Mouse (Mus musculus): ENCODE results near the gene Exosc2.

Exosc2 gene

GRCm38 (mm10) chr2:31670551-31671035 is at the start of gene Exosc2:
Exosc2 (plus strand) TSS chr2:31670715.
- peak; percentile 96 for DNase-seq (ENCODE audit: low read depth, low spot score)

DNA sequence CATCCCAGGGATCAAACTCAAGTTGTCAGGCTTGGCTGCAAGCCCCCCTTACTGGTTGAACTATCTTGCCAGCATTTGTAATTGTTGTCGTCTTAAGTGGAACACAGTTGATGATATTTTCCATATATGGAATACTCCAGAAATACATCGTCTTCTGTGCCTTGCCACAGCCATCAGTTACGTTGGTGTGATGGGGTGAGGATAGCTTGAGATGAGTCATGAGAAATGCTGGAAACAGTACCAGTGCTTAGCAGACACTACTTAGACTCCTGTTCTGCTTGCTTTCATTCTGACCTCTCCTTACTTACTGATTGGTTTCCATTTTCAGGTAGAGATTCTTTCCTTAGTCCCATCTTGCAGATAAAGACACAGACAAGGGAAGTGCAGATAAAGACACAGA is 37.0 kb upstream of the Exosc2 start:
- no peak for DNase-seq (ENCODE audit: low read depth, low spot score)

- DNase-seq (ENCODE audit: low read depth, low spot score) = no peak
Measured at GRCm38 (mm10) chr2:31635281-31636137, 35.0 kb upstream of the Exosc2 start.

DNA sequence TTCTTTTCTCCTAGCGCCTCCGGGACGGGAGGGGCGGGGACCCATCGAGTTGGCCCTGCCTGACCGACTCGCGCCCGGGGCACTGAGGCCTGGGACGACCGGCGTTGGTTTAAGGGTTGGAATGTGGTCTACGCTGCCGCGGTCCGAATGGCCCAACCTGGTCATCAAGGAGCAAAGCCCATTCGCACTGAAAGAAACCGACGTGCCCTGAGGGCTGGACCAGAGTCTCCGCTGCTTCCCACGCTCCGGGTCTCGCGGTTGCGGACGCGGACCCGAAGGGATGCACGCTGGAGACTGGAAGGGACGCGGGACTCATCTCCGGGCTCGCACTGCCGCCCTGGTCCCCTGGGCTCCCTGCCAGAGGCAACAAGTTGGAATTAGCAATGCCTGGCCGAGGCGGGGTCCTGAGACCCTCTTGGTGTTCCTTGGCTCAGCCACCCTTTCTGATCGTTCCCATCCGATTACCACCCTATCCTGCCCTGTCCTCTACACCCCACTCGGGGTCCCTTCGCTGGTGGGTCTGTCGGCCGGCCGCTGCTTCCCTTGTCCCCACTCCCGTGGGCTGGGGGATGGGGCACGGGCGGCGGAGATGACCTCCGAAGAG is 34.3 kb upstream of the Exosc2 start:
- DNase-seq (ENCODE audit: low read depth, low spot score) = no peak

DNA sequence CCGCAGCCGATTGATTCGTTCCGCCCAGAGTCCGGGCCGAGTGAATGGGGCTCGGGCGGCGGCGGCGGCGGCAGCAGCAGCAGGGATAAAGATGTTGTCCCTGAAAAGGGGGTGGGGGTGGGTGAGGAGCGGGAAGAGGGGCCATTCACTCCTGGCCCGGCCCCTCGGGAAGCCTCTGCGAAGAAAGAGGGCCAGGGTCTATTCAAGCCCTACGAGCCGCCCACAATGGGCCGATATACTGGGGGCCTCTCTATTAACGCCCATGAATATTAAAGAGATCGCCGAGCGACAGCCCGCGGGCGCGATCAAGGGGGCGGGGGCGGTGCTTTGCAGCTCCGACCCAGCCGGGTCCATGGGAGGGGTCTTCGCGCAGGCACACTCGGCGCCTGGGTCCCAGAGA is 33.8 kb upstream of the Exosc2 start:
- DNase-seq (ENCODE audit: low read depth, low spot score) = no peak

DNA sequence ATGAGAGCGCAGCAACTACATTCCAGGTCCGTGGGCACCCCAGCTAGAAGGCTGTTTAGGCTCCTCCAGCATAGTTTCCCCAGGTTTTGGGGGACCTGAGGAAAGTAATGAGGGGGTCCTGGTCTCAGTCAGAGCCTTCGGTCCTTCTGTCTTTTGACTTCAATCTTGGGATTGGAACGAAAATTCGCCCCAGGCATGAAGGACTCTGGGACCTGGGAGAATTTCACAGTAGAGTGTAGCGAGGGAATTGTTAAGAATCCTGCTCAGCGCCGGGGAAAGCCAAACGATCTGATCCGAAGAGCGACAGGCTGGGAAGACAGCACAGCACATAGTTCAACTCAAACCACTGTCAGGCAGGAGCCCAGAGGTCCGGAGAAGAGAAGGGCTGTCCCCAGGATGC is 33.2 kb upstream of the Exosc2 start:
- no peak for DNase-seq (ENCODE audit: low read depth, low spot score)

DNA sequence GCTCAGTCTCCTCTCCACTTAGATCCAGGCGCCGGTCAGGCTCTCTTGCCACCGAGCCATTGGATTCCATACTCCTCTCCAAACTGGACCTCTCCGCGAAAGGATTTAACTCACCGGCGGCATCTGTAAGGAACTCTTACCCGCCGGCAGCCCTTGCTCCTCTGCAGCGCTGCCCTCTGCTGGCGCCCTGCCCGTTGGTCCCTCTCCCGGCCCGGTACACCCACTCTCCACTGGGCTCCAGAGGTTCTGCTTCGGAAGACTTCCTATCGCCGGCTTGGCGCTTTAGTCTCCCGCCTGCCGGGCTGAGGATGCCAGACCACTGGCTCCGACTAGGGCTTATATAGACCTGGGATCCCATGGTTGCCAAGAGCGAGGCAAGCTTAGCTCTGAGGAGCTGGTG is 32.7 kb upstream of the Exosc2 start:
- no peak for DNase-seq (ENCODE audit: low read depth, low spot score)

DNA sequence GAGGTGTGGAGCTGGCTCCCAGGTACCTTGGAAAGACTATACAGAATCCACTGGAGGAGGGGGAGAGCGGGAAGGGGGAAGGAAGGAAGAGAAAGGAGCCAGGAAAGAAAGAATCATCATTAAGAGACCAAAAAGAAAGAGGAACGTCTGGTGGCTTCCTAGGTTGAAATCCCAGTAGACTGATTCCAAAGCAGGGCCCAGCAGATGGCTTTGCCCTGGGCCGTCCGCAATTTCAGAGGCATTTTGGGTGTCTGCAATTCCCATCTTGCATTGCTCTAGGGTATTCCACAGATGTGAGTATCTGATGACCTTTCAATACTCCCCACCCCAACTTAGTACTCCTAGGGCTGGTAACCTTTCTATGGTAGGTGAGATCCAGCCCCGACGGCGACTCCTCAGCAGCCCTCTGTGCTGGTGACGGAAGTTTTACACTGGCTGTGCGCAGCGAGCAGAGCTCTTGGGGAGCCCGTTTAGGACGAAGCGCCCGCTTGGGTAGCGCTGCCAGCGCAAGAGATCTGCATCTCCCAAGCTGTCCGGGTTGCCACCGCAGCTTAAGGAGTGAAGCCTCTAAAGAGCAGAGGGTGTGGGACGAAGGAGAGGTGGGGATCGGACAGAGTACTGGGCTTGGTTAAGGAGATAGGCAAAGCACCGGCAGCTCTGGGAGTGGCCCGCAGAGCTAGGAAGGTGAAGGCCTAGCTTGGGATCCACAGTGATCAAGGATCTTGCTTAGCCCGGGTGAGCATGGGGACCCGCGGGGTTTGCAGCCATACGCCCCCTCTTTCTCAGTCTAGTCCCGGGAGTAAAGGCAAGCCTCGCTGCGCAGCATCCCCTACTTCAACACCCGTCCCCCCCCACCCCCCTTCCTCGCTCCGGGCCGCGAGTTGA is 31.7 kb upstream of the Exosc2 start:
- DNase-seq (ENCODE audit: low read depth, low spot score) = no peak

GRCm38 (mm10) chr2:31639466-31639760 is 31.1 kb upstream of the Exosc2 start:
- no peak for DNase-seq (ENCODE audit: low read depth, low spot score)

DNA sequence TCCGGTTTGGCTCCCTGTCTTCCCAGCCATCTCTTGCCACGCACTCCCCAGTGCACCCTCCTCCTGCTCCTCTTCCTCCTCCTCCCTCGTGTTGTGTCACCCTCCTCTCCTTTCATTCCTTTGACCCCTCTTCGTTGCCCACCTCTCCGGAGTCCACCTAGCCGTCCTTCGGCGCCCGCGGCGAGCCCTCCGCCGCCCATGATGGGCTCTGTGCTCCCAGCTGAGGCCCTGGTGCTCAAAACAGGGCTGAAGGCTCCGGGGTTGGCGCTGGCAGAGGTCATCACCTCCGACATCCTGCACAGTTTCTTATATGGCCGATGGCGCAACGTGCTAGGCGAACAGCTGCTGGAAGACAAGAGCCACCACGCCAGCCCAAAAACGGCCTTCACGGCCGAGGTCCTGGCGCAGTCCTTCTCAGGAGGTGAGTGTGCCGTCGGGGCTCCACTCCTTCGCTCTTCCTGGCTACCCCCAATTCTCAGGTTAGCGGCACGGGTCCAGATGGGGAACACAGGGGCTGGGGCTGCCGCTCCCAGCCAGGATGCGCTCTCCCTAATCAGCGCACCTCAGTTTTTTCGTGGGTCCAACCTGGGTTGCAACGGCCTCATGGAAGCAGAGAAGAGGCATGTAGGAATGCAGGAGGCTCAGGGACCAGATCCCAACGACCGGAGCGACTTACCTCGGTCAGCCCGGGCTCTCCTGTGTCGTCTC is 30.5 kb upstream of the Exosc2 start, which contains the start of gene Prdm12:
Gene Prdm12, plus strand, starts transcription at position 137 of the 708 bp plus-strand sequence.
- no peak for DNase-seq (ENCODE audit: low read depth, low spot score)

GRCm38 (mm10) chr2:31640609-31641507 is 29.7 kb upstream of the Exosc2 start:
- DNase-seq (ENCODE audit: low read depth, low spot score) = no peak

DNA sequence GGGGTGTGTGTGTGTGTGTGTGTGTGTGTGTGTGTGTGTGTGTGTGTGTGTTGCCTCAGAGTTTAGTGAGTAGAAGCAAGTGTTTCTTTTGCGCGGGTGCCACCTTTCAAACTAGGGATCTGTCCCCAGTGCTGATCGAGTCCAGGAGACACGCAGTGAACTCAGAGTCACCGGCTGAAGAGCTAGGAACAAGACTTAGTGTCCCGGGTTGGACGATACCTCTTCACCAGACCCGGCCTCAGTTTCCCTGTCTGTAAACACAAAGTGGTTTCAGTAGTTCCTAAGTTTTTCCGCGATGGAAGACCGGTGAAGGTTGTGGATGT is 29.0 kb upstream of the Exosc2 start:
- DNase-seq (ENCODE audit: low read depth, low spot score) = no peak

GRCm38 (mm10) chr2:31641929-31642328 is 28.6 kb upstream of the Exosc2 start:
- no peak for DNase-seq (ENCODE audit: low read depth, low spot score)

- DNase-seq (ENCODE audit: low read depth, low spot score) = no peak
Measured at GRCm38 (mm10) chr2:31653971-31654853, 16.3 kb upstream of the Exosc2 start.

- peak; percentile 35 for DNase-seq (ENCODE audit: low read depth, low spot score)
Measured at GRCm38 (mm10) chr2:31654854-31655559, 15.5 kb upstream of the Exosc2 start.

- DNase-seq (ENCODE audit: low read depth, low spot score) = no peak
Measured at GRCm38 (mm10) chr2:31656374-31656773, 14.1 kb upstream of the Exosc2 start.

GRCm38 (mm10) chr2:31662939-31663803 is 7.3 kb upstream of the Exosc2 start:
- peak; percentile 27 for DNase-seq (ENCODE audit: low read depth, low spot score)

- no peak for DNase-seq (ENCODE audit: low read depth, low spot score)
Measured at GRCm38 (mm10) chr2:31663804-31664180, 6.7 kb upstream of the Exosc2 start.
